Mouse (Mus musculus) midbrain, embryonic 15.5 days (tissue): ENCODE measurements around the gene Sufu. TPM values are rescaled to one million over a fixed set of nuclear protein-coding genes. Genes with fewer than 3 reads are reported as not detected.

Source experiments
- ATAC-seq: fragments of 200-750 bp; cut with Nextera tagmentation; replicated peaks from 2 replicates; pipeline ENCODE4 v1.8.0; 2017; ENCODE audit warnings: moderate TSS enrichment
- H3K27ac ChIP-seq: fragments of 300-500 bp; sonication (generic); 2 replicates; pipeline ENCODE4 v1.5.1; 2015; ENCODE audit warnings: mild to moderate bottlenecking, inconsistent platforms
- H3K27me3 ChIP-seq: fragments of 300-500 bp; sonication (generic); replicated peaks from 2 replicates; pipeline ENCODE4 v1.6.1; 2015; ENCODE audit warnings: inconsistent platforms
- H3K36me3 ChIP-seq: fragments of 300-500 bp; sonication (generic); replicated peaks from 2 replicates; pipeline ENCODE4 v1.6.1; 2015; ENCODE audit warnings: inconsistent platforms
- H3K4me1 ChIP-seq: fragments of 300-500 bp; sonication (generic); 2 replicates; pipeline ENCODE4 v1.6.1; 2015; ENCODE audit warnings: inconsistent platforms
- H3K4me2 ChIP-seq: fragments of 300-500 bp; sonication (generic); 2 replicates; pipeline ENCODE4 v1.6.1; 2015; ENCODE audit warnings: inconsistent platforms, mild to moderate bottlenecking, moderate library complexity
- H3K4me3 ChIP-seq: fragments of 300-500 bp; sonication (generic); 2 replicates; pipeline ENCODE4 v1.5.1; 2015; ENCODE audit warnings: mild to moderate bottlenecking, inconsistent platforms
- H3K9ac ChIP-seq: fragments of 300-500 bp; sonication (generic); 2 replicates; pipeline ENCODE4 v1.6.1; 2015; ENCODE audit warnings: mild to moderate bottlenecking, inconsistent platforms
- H3K9me3 ChIP-seq: fragments of 300-500 bp; sonication (generic); 2 replicates; pipeline ENCODE4 v1.6.1; 2016; ENCODE audit warnings: inconsistent platforms
- WGBS: fragments of 180-500 bp; shearing (Covaris S2); methylation state at CpG from one replicate; pipeline ENCODE4 v1.1.7; 2015; ENCODE audit warnings: mixed read lengths; 5-methylcytosine and 5-hydroxymethylcytosine counted together
- polyA plus RNA-seq: library from polyadenylated mRNA; unstranded; fragments of >200 nt; fragmentation: Nextera tagmentation; extraction: Ambion mirVana; gene quantifications from 2 replicates; pipeline ENCODE4 v1.2.1, GENCODE M21; 2015

The Sufu gene
- polyA plus RNA-seq, 1 experiment from 2014 or later, result 24.4 TPM

GRCm38 (mm10) chr19:46495136-46495535 lies 98.4 kb downstream of the Sufu start:
- no peaks in the 10 kb centered on the region for H3K27me3 ChIP-seq
- H3K4me3 ChIP-seq, result no peak overlapping the region
- no peaks in the 10 kb centered on the region for H3K36me3 ChIP-seq
- 85% methylated on average over 8 of the region's 8 CpGs for WGBS
- H3K9me3 ChIP-seq, result no peaks in the 10 kb centered on the region
- H3K9ac ChIP-seq, result no peak overlapping the region
- H3K27ac ChIP-seq, result no peak overlapping the region
- no peak overlapping the region for H3K4me2 ChIP-seq
- H3K4me1 ChIP-seq, result peaks cover 8% of the 10 kb centered on the region; the same call in 1 of the 2 replicates
- no peak for ATAC-seq

GRCm38 (mm10) chr19:46497230-46497629 lies 100.5 kb downstream of the Sufu start:
- Histone ChIP-seq H3K4me2 (no peak overlapping the region), H3K27me3 (no peaks in the 10 kb centered on the region), H3K4me3 (no peak overlapping the region), H3K9me3 (no peaks in the 10 kb centered on the region), H3K4me1 (peaks cover 8% of the 10 kb centered on the region; the same call in 1 of the 2 replicates), H3K27ac (no peak overlapping the region), H3K36me3 (no peaks in the 10 kb centered on the region), H3K9ac (no peak overlapping the region)
- no peak for ATAC-seq
- 64% methylated on average over 2 of the region's 2 CpGs for WGBS

- Histone ChIP-seq H3K9me3 (no peaks in the 10 kb centered on the region), H3K9ac (no peak overlapping the region), H3K36me3 (no peaks in the 10 kb centered on the region), H3K4me1 (peaks cover 13% of the 10 kb centered on the region), H3K27ac (peak overlapping the region; percentile 82), H3K27me3 (no peaks in the 10 kb centered on the region), H3K4me2 (peak overlapping the region; percentile 72), H3K4me3 (peak overlapping the region; percentile 93)
- ATAC-seq, result no peak
- 0% methylated on average over 3 of the region's 3 CpGs for WGBS
These were observed 102.8 kb downstream of the Sufu start for GRCm38 (mm10) chr19:46499539-46499835.

- Histone ChIP-seq H3K4me3 (peak overlapping the region; percentile 93), H3K9ac (peak overlapping the region; percentile 96), H3K4me2 (peak overlapping the region; percentile 72), H3K27me3 (no peaks in the 10 kb centered on the region), H3K36me3 (no peaks in the 10 kb centered on the region), H3K9me3 (no peaks in the 10 kb centered on the region), H3K27ac (peak overlapping the region; percentile 100), H3K4me1 (peaks cover 19% of the 10 kb centered on the region)
- WGBS, result under 1% methylated on average over 49 of the region's 52 CpGs
- ATAC-seq, result peak; percentile 89
These were observed 103.3 kb downstream of the Sufu start for GRCm38 (mm10) chr19:46499836-46500580.

- no peak for ATAC-seq
- peak overlapping the region; percentile 72 for H3K4me2 ChIP-seq
- H3K9ac ChIP-seq, result peak overlapping the region; percentile 96
- no peaks in the 10 kb centered on the region for H3K27me3 ChIP-seq
- WGBS, result under 1% methylated on average over 44 of the region's 50 CpGs
- H3K4me1 ChIP-seq, result peaks cover 26% of the 10 kb centered on the region
- peak overlapping the region; percentile 93 for H3K4me3 ChIP-seq
- H3K36me3 ChIP-seq, result no peaks in the 10 kb centered on the region
- peak overlapping the region; percentile 100 for H3K27ac ChIP-seq
- no peaks in the 10 kb centered on the region for H3K9me3 ChIP-seq
These were observed 104.1 kb downstream of the Sufu start for GRCm38 (mm10) chr19:46500581-46501341.

GRCm38 (mm10) chr19:46501401-46502068 lies 104.8 kb downstream of the Sufu start, which contains the start of gene Trim8:
Gene Trim8, plus strand, starts transcription at chr19:46501702.
- Histone ChIP-seq H3K36me3 (no peaks in the 10 kb centered on the region), H3K4me1 (peaks cover 34% of the 10 kb centered on the region), H3K9me3 (no peaks in the 10 kb centered on the region), H3K4me2 (peak within 1 kb of the TSS; percentile 72), H3K27me3 (no peaks in the 10 kb centered on the region), H3K4me3 (peak within 1 kb of the TSS; percentile 93), H3K27ac (peak within 1 kb of the TSS; percentile 100), H3K9ac (peak within 1 kb of the TSS; percentile 96)
- no peak for ATAC-seq
- WGBS, result under 1% methylated on average over 57 of the region's 64 CpGs

GRCm38 (mm10) chr19:46502069-46502455 lies 105.4 kb downstream of the Sufu start:
- no peak for ATAC-seq
- no peaks in the 10 kb centered on the region for H3K36me3 ChIP-seq
- peaks cover 39% of the 10 kb centered on the region for H3K4me1 ChIP-seq
- no peaks in the 10 kb centered on the region for H3K27me3 ChIP-seq
- H3K4me3 ChIP-seq, result peak overlapping the region; percentile 93
- peak overlapping the region; percentile 72 for H3K4me2 ChIP-seq
- H3K9ac ChIP-seq, result peak overlapping the region; percentile 96
- H3K27ac ChIP-seq, result peak overlapping the region; percentile 100
- no peaks in the 10 kb centered on the region for H3K9me3 ChIP-seq
- WGBS, result under 1% methylated on average over 45 of the region's 46 CpGs

GRCm38 (mm10) chr19:46502471-46503166 lies 105.9 kb downstream of the Sufu start:
- Histone ChIP-seq H3K4me2 (peak overlapping the region; percentile 72), H3K4me3 (peak overlapping the region; percentile 93), H3K27me3 (no peaks in the 10 kb centered on the region), H3K9ac (peak overlapping the region; percentile 96), H3K36me3 (no peaks in the 10 kb centered on the region), H3K4me1 (peaks cover 45% of the 10 kb centered on the region), H3K9me3 (no peaks in the 10 kb centered on the region), H3K27ac (peak overlapping the region; percentile 100)
- under 1% methylated on average over 53 of the region's 53 CpGs for WGBS
- no peak for ATAC-seq

- Histone ChIP-seq H3K36me3 (no peaks in the 10 kb centered on the region), H3K4me2 (peak overlapping the region; percentile 72), H3K4me3 (peak overlapping the region; percentile 93), H3K4me1 (peaks cover 52% of the 10 kb centered on the region), H3K9me3 (no peaks in the 10 kb centered on the region), H3K9ac (peak overlapping the region; percentile 96), H3K27me3 (no peaks in the 10 kb centered on the region), H3K27ac (peak overlapping the region; percentile 100)
- no peak for ATAC-seq
- under 1% methylated on average over 21 of the region's 21 CpGs for WGBS
These were observed 106.8 kb downstream of the Sufu start for GRCm38 (mm10) chr19:46503351-46504084.

- WGBS, result 0% methylated on average over 4 of the region's 4 CpGs
- H3K9ac ChIP-seq, result peak overlapping the region; percentile 96
- peak overlapping the region; percentile 93 for H3K4me3 ChIP-seq
- H3K4me1 ChIP-seq, result peaks cover 54% of the 10 kb centered on the region
- ATAC-seq, result no peak
- no peaks in the 10 kb centered on the region for H3K9me3 ChIP-seq
- H3K36me3 ChIP-seq, result no peaks in the 10 kb centered on the region
- H3K27me3 ChIP-seq, result no peaks in the 10 kb centered on the region
- H3K4me2 ChIP-seq, result peak overlapping the region; percentile 72
- peak overlapping the region; percentile 100 for H3K27ac ChIP-seq
These were observed 107.4 kb downstream of the Sufu start for GRCm38 (mm10) chr19:46504085-46504552.

- Histone ChIP-seq H3K27ac (peak overlapping the region; percentile 100), H3K9me3 (no peaks in the 10 kb centered on the region), H3K4me1 (peaks cover 59% of the 10 kb centered on the region), H3K4me3 (peak overlapping the region; percentile 93), H3K36me3 (no peaks in the 10 kb centered on the region), H3K9ac (peak overlapping the region; percentile 96), H3K4me2 (peak overlapping the region; percentile 72), H3K27me3 (no peaks in the 10 kb centered on the region)
- WGBS, result 42% methylated on average over 9 of the region's 9 CpGs
- ATAC-seq, result no peak
These were observed 108.2 kb downstream of the Sufu start for GRCm38 (mm10) chr19:46504822-46505417.
